Comparison of ENCODE assay signal across 10 mouse cellular contexts in the genomic region with DNA sequence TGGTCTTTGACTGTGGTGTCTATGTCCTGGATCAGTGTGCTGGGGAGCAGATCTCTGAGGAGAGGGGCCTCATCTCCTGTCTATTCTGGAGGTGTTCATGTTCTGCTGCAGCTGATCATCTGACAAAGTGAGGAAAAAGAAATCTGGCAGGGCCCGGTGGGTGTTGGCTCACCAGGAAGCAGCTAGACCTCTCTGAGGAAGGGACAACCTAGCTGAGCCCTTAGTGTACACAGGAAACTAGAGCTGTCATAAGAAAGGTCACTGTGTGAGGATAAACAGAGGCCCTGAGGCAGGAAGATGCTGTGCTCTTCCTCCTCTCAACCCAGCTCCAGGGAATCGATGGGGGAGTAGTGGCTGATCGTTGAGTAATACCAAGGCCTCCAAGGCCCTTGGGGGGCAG. TPM values are rescaled to one million over a fixed set of nuclear protein-coding genes. Genes with fewer than 3 reads are reported as not detected.
DNase-seq lines count a peak whose midpoint lies in the region; ATAC-seq and TF ChIP-seq lines count a peak whose summit lies in the region.
"Had no signal": no experiment of that assay in that cellular context is flagged by ENCODE, and none has a peak within 500 bp of the region (broad histone marks: within the 10 kb centered on the region; RNA-seq: fewer than 3 reads in every experiment).

No protein-coding gene starts in this region.

- 80% methylated on average over 3 of the region's 3 CpGs for WGBS in cerebellum, adult 2 months
- 75% methylated on average over 3 of the region's 3 CpGs for WGBS in kidney, embryonic 15.5 days

- intact Hi-C loops in left cerebral cortex, adult 2 months (cut with DNase I), result no loop called here

- no peak for TF ChIP-seq CTCF in cerebellum, adult 2 months (IDR thresholded peaks at IDR 0.05; ENCODE audit: borderline replicate concordance, insufficient read depth, low read depth, low read length)
- TF ChIP-seq CTCF in left cerebral cortex, adult 2 months (IDR thresholded peaks at IDR 0.05), result no peak

- no peaks in the 10 kb centered on the region for H3K9me3 ChIP-seq in kidney, embryonic 15.5 days (replicated peaks)
- H3K9me3 ChIP-seq: midbrain, embryonic 12.5 days had no signal

- no peak overlapping the region for H3K4me3 ChIP-seq in cerebellum, adult 2 months (replicated peaks; ENCODE audit: insufficient read depth, low read depth, low read length)
- no peak overlapping the region for H3K4me3 ChIP-seq in left cerebral cortex, adult 2 months
- no peak overlapping the region for H3K4me3 ChIP-seq in kidney, embryonic 15.5 days (replicated peaks)
- H3K4me3 ChIP-seq: midbrain, embryonic 12.5 days had no signal

- no peak for ATAC-seq in kidney, embryonic 15.5 days (replicated peaks; ENCODE audit: low FRiP score)
- ATAC-seq in erythroblast, adult 5-6 weeks (replicated peaks; ENCODE audit: low FRiP score, poor library complexity, severe bottlenecking), result no peak

- peak overlapping the region; percentile 15; the same call in 1 of the 2 replicates for H3K27ac ChIP-seq in cerebellum, adult 2 months (ENCODE audit: insufficient read depth, low read length)
- H3K27ac ChIP-seq in left cerebral cortex, adult 2 months, result peak overlapping the region; percentile 28; the same call in 1 of the 2 replicates
- H3K27ac ChIP-seq in kidney, embryonic 15.5 days, result 0 out of 2 replicates have a peak overlapping the region, but pooled peaks have one; percentile 20
- H3K27ac ChIP-seq: midbrain, embryonic 12.5 days had no signal

- H3K36me3 ChIP-seq in kidney, embryonic 15.5 days, result peaks cover 2% of the 10 kb centered on the region; the same call in 1 of the 2 replicates

- H3K27me3 ChIP-seq in cerebellum, adult 2 months (ENCODE audit: control insufficient read depth, insufficient read depth, low read length), result no peaks in the 10 kb centered on the region
- H3K27me3 ChIP-seq in kidney, embryonic 15.5 days, result no peaks in the 10 kb centered on the region
- H3K27me3 ChIP-seq: midbrain, embryonic 12.5 days had no signal

- DNase-seq in cerebellum, adult 2 months, result no peak
- no peak for DNase-seq in cerebellum, postnatal 25 days
- DNase-seq in left cerebral cortex, adult 2 months (ENCODE audit: extremely low spot score in 1 of 2, low spot score in 2 of 2), result no peak
- DNase-seq in left cerebral cortex, adult 9 months (ENCODE audit: low spot score in 2 of 2), result no peak
- DNase-seq in natural killer cell, adult 2 months (ENCODE audit: low spot score in 2 of 2), result peak; percentile 17 to 37
- no peak for DNase-seq in frontal cortex, postnatal 36 days (ENCODE audit: low spot score in 2 of 2)
- DNase-seq: gastrocnemius, postnatal 36 days had no signal

- TF ChIP-seq POLR2A in cerebellum, adult 2 months (IDR thresholded peaks at IDR 0.05; ENCODE audit: borderline replicate concordance, insufficient read depth, low read length), result no peak

- peaks cover 50% of the 10 kb centered on the region for H3K4me1 ChIP-seq in cerebellum, adult 2 months (ENCODE audit: control insufficient read depth, insufficient read depth, low read length)
- H3K4me1 ChIP-seq in kidney, embryonic 15.5 days, result peaks cover 25% of the 10 kb centered on the region
- H3K4me1 ChIP-seq: midbrain, embryonic 12.5 days had no signal

- no peak overlapping the region for H3K4me2 ChIP-seq in kidney, embryonic 15.5 days
- H3K4me2 ChIP-seq: midbrain, embryonic 12.5 days had no signal

- no peak overlapping the region for H3K9ac ChIP-seq in kidney, embryonic 15.5 days
- H3K9ac ChIP-seq: midbrain, embryonic 12.5 days had no signal

RNA-seq across cellular contexts. Expression of a gene that starts 25.6 kb away (rescaled TPM):
- polyA plus RNA-seq in cerebellum, adult 2 months (2012; rRNA removed), result 66.9 and 68.6 TPM in 2 replicates
- total RNA-seq in left cerebral cortex, adult 2 months (2021), result 10 to 100 TPM; 56.1 to 61.0 TPM
- polyA plus RNA-seq in kidney, embryonic 15.5 days (2015; fragmentation: Nextera tagmentation; extraction: Ambion mirVana), result 75.3 and 79.1 TPM in 2 replicates
- total RNA-seq in erythroblast, adult 5-6 weeks (2015; ENCODE audit: low replicate concordance), result 40.5 and 46.4 TPM in 2 replicates
- total RNA-seq in erythroblast, adult 5-6 weeks (2017; ENCODE audit: low replicate concordance), result 72.2 and 100 TPM in 2 replicates

RNA-seq across cellular contexts. Expression of a gene that starts 38.6 kb away (rescaled TPM):
- 37.5 and 39.5 TPM in 2 replicates for polyA plus RNA-seq in cerebellum, adult 2 months (2012; rRNA removed)
- 10 to 100 TPM; 26.2 to 35.7 TPM for total RNA-seq in left cerebral cortex, adult 2 months (2021)
- polyA plus RNA-seq in kidney, embryonic 15.5 days (2015; fragmentation: Nextera tagmentation; extraction: Ambion mirVana), result 56.5 and 63.3 TPM in 2 replicates
- 1.7 and 8.8 TPM in 2 replicates for total RNA-seq in erythroblast, adult 5-6 weeks (2015; ENCODE audit: low replicate concordance)
- total RNA-seq in erythroblast, adult 5-6 weeks (2017; ENCODE audit: low replicate concordance), result 1.4 and 5.1 TPM in 2 replicates

RNA-seq across cellular contexts. Expression of a gene that starts 59.8 kb away (rescaled TPM):
- polyA plus RNA-seq in cerebellum, adult 2 months (2012; rRNA removed), result 25.9 and 26.4 TPM in 2 replicates
- total RNA-seq in left cerebral cortex, adult 2 months (2021), result 10 to 100 TPM; 13.1 to 13.9 TPM
- 133 and 138 TPM in 2 replicates for polyA plus RNA-seq in kidney, embryonic 15.5 days (2015; fragmentation: Nextera tagmentation; extraction: Ambion mirVana)
- total RNA-seq in erythroblast, adult 5-6 weeks (2015; ENCODE audit: low replicate concordance), result 2.1 and 3.6 TPM in 2 replicates
- 0.85 and 5.9 TPM in 2 replicates for total RNA-seq in erythroblast, adult 5-6 weeks (2017; ENCODE audit: low replicate concordance)

Comparison
In these comparisons a context has a peak if more than half of its experiments do, and no peak if none do; other contexts are left out.
1. DNase-seq: peak in natural killer cell, adult 2 months (2 of 2); none in cerebellum, adult 2 months (0 of 2), cerebellum, postnatal 25 days (0 of 2), left cerebral cortex, adult 2 months (0 of 2), left cerebral cortex, adult 9 months (0 of 2) and frontal cortex, postnatal 36 days (0 of 2).
2. Peak in every context shown above with its lines, with median percentiles within 50 percentile points of each other: H3K27ac ChIP-seq.